Mouse (Mus musculus) liver, embryonic 16.5 days (tissue): ENCODE measurements around the gene Xylt1. TPM values are rescaled to one million over a fixed set of nuclear protein-coding genes. Genes with fewer than 3 reads are reported as not detected.

Experiments
- ATAC-seq: fragments of 200-750 bp; cut with Nextera tagmentation; 2 replicates; pipeline ENCODE4 v1.8.0; 2017; ENCODE audit warnings: low read depth, mild to moderate bottlenecking, moderate number of reproducible peaks, moderate library complexity
- H3K27ac ChIP-seq: fragments of 300-500 bp; sonication (generic); 2 replicates; pipeline ENCODE4 v1.5.1; 2014; ENCODE audit warnings: mild to moderate bottlenecking, low read length
- H3K27me3 ChIP-seq: fragments of 300-500 bp; sonication (generic); 2 replicates; pipeline ENCODE4 v1.6.1; 2014; ENCODE audit warnings: low read depth, low read length, mixed read lengths; ENCODE audit not compliant: control insufficient read depth, insufficient read depth
- H3K36me3 ChIP-seq: fragments of 300-500 bp; sonication (generic); 2 replicates; pipeline ENCODE4 v1.6.1; 2014; ENCODE audit warnings: mild to moderate bottlenecking; ENCODE audit not compliant: control insufficient read depth, insufficient read depth
- H3K4me1 ChIP-seq: fragments of 300-500 bp; sonication (generic); 2 replicates; pipeline ENCODE4 v1.6.1; 2014; ENCODE audit warnings: low read depth, low read length, mixed read lengths; ENCODE audit not compliant: control insufficient read depth
- H3K4me2 ChIP-seq: fragments of 300-500 bp; sonication (generic); 2 replicates; pipeline ENCODE4 v1.6.1; 2014; ENCODE audit warnings: low read depth, low read length, mixed read lengths
- H3K4me3 ChIP-seq: fragments of 300-500 bp; sonication (generic); 2 replicates; pipeline ENCODE4 v1.5.1; 2014; ENCODE audit warnings: low read depth, mild to moderate bottlenecking, low read length
- H3K9ac ChIP-seq: fragments of 300-500 bp; sonication (generic); 2 replicates; pipeline ENCODE4 v1.6.1; 2014; ENCODE audit warnings: low read depth, low read length
- H3K9me3 ChIP-seq: fragments of 300-500 bp; sonication (generic); replicated peaks from 2 replicates; pipeline ENCODE4 v1.6.1; 2016; ENCODE audit warnings: low read length; ENCODE audit not compliant: control insufficient read depth
- WGBS: fragments of 180-500 bp; shearing (Covaris S2); extraction: QIAGEN DNeasy Blood & Tissue Kit; methylation state at CpG from one replicate; pipeline ENCODE4 v1.1.7; 2014; ENCODE audit not compliant: insufficient replicate concordance; 5-methylcytosine and 5-hydroxymethylcytosine counted together
- polyA plus RNA-seq: library from polyadenylated mRNA; unstranded; fragments of >200 nt; fragmentation: Nextera tagmentation; extraction: Ambion mirVana; gene quantifications from 2 replicates; pipeline ENCODE4 v1.2.1, GENCODE M21; 2015

The Xylt1 gene
- polyA plus RNA-seq, 1 experiment from 2014 or later = 0.20 TPM

- WGBS = 57% methylated on average over 9 of the region's 9 CpGs
- Histone ChIP-seq H3K27ac (no peak overlapping the region), H3K9me3 (no peaks in the 10 kb centered on the region), H3K36me3 (no peaks in the 10 kb centered on the region), H3K9ac (no peak overlapping the region), H3K4me1 (no peaks in the 10 kb centered on the region; the same call in 1 of the 2 replicates), H3K4me3 (no peak overlapping the region), H3K27me3 (no peaks in the 10 kb centered on the region), H3K4me2 (no peak overlapping the region)
- no peak for ATAC-seq
Observed at GRCm38 (mm10) chr7:117490500-117491205, 109.9 kb downstream of the Xylt1 start.

- ATAC-seq = no peak
- WGBS = 70% methylated on average over 5 of the region's 5 CpGs
- Histone ChIP-seq H3K36me3 (no peaks in the 10 kb centered on the region), H3K9me3 (no peaks in the 10 kb centered on the region), H3K4me2 (no peak overlapping the region), H3K4me1 (no peaks in the 10 kb centered on the region), H3K27me3 (no peaks in the 10 kb centered on the region), H3K27ac (no peak overlapping the region), H3K9ac (no peak overlapping the region), H3K4me3 (no peak overlapping the region)
Observed at GRCm38 (mm10) chr7:117491495-117491894, 110.7 kb downstream of the Xylt1 start.

- Histone ChIP-seq H3K4me3 (no peak overlapping the region), H3K9me3 (no peaks in the 10 kb centered on the region), H3K4me1 (no peaks in the 10 kb centered on the region), H3K4me2 (no peak overlapping the region), H3K9ac (no peak overlapping the region), H3K27ac (no peak overlapping the region), H3K27me3 (no peaks in the 10 kb centered on the region), H3K36me3 (no peaks in the 10 kb centered on the region)
- no peak for ATAC-seq
- 69% methylated on average over 6 of the region's 6 CpGs for WGBS
Observed at GRCm38 (mm10) chr7:117494210-117494609, 113.4 kb downstream of the Xylt1 start.

- 65% methylated on average over 8 of the region's 8 CpGs for WGBS
- H3K27me3 ChIP-seq = no peaks in the 10 kb centered on the region
- no peak for ATAC-seq
- H3K4me2 ChIP-seq = no peak overlapping the region
- H3K27ac ChIP-seq = no peak overlapping the region
- no peak overlapping the region for H3K9ac ChIP-seq
- no peak overlapping the region for H3K4me3 ChIP-seq
- no peaks in the 10 kb centered on the region for H3K4me1 ChIP-seq
- H3K9me3 ChIP-seq = no peaks in the 10 kb centered on the region
- H3K36me3 ChIP-seq = no peaks in the 10 kb centered on the region
Observed at GRCm38 (mm10) chr7:117494618-117495310, 114.0 kb downstream of the Xylt1 start.

- 74% methylated on average over 8 of the region's 8 CpGs for WGBS
- H3K36me3 ChIP-seq = no peaks in the 10 kb centered on the region
- H3K4me2 ChIP-seq = no peak overlapping the region
- no peaks in the 10 kb centered on the region for H3K4me1 ChIP-seq
- H3K9ac ChIP-seq = no peak overlapping the region
- H3K27me3 ChIP-seq = no peaks in the 10 kb centered on the region
- no peak overlapping the region for H3K4me3 ChIP-seq
- H3K9me3 ChIP-seq = no peaks in the 10 kb centered on the region
- no peak overlapping the region for H3K27ac ChIP-seq
- no peak for ATAC-seq
Observed at GRCm38 (mm10) chr7:117495751-117496150, 115.0 kb downstream of the Xylt1 start.

GRCm38 (mm10) chr7:117498173-117498572 lies 117.4 kb downstream of the Xylt1 start:
- H3K9ac ChIP-seq = no peak overlapping the region
- H3K4me2 ChIP-seq = no peak overlapping the region
- no peaks in the 10 kb centered on the region for H3K36me3 ChIP-seq
- H3K4me1 ChIP-seq = no peaks in the 10 kb centered on the region
- no peak for ATAC-seq
- 34% methylated on average over 2 of the region's 2 CpGs for WGBS
- H3K27me3 ChIP-seq = no peaks in the 10 kb centered on the region
- H3K4me3 ChIP-seq = no peak overlapping the region
- no peaks in the 10 kb centered on the region for H3K9me3 ChIP-seq
- H3K27ac ChIP-seq = no peak overlapping the region

GRCm38 (mm10) chr7:117501355-117502181 lies 120.8 kb downstream of the Xylt1 start:
- Histone ChIP-seq H3K4me3 (no peak overlapping the region), H3K36me3 (no peaks in the 10 kb centered on the region), H3K9me3 (no peaks in the 10 kb centered on the region), H3K27me3 (no peaks in the 10 kb centered on the region), H3K4me2 (no peak overlapping the region), H3K27ac (no peak overlapping the region), H3K4me1 (no peaks in the 10 kb centered on the region), H3K9ac (no peak overlapping the region)
- WGBS = 74% methylated on average over 15 of the region's 15 CpGs
- no peak for ATAC-seq

- H3K4me1 ChIP-seq = no peaks in the 10 kb centered on the region
- no peak overlapping the region for H3K9ac ChIP-seq
- no peaks in the 10 kb centered on the region for H3K36me3 ChIP-seq
- no peaks in the 10 kb centered on the region for H3K27me3 ChIP-seq
- H3K4me2 ChIP-seq = no peak overlapping the region
- ATAC-seq = no peak
- H3K9me3 ChIP-seq = no peaks in the 10 kb centered on the region
- H3K4me3 ChIP-seq = no peak overlapping the region
- 71% methylated on average over 5 of the region's 5 CpGs for WGBS
- H3K27ac ChIP-seq = no peak overlapping the region
Observed at GRCm38 (mm10) chr7:117502415-117502814, 121.6 kb downstream of the Xylt1 start.

- Histone ChIP-seq H3K4me3 (no peak overlapping the region), H3K27me3 (no peaks in the 10 kb centered on the region), H3K9me3 (no peaks in the 10 kb centered on the region), H3K4me2 (no peak overlapping the region), H3K4me1 (no peaks in the 10 kb centered on the region), H3K27ac (no peak overlapping the region), H3K36me3 (no peaks in the 10 kb centered on the region), H3K9ac (no peak overlapping the region)
- 69% methylated on average over 9 of the region's 9 CpGs for WGBS
- no peak for ATAC-seq
Observed at GRCm38 (mm10) chr7:117503714-117504113, 122.9 kb downstream of the Xylt1 start.
